Mouse (Mus musculus) lung, postnatal 10 days (tissue): ENCODE measurements around the gene Mfsd7a.
"Not testable (repeated sequence)": the region's sequence is repeated elsewhere in the genome, so short reads cannot be mapped to it uniquely, and the experiment has no call there.

Experiments used
- DNase-seq: peaks from one replicate; pipeline ENCODE4 v3.0.0; 2021

Mfsd7a gene

GRCm38 (mm10) chr5:108448785-108449668, at the start of gene Mfsd7a:
Gene Mfsd7a (minus strand): TSS chr5:108448891.
- DNase-seq, result peak; percentile 90

DNA sequence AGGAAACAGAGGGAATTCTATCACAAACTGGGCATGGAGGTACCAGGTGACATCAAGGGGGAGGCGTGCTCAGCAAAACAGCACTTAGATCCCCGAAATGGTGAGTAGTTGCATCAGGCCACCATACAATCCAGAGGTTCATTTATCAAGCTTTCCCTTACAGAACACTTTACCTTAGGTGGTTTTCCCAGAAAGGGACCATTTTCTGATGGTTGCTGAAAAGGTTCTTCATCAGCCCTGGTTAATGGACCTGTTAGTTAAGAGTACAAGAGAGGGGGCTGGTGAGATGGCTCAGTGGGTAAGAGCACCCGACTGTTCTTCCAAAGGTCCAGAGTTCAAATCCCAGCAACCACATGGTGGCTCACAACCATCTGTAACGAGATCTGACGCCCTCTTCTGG, 37.5 kb upstream of the Mfsd7a start:
- DNase-seq, result not testable (repeated sequence)

GRCm38 (mm10) chr5:108485239-108485638, 36.5 kb upstream of the Mfsd7a start:
- DNase-seq, result peak; percentile 25

DNA sequence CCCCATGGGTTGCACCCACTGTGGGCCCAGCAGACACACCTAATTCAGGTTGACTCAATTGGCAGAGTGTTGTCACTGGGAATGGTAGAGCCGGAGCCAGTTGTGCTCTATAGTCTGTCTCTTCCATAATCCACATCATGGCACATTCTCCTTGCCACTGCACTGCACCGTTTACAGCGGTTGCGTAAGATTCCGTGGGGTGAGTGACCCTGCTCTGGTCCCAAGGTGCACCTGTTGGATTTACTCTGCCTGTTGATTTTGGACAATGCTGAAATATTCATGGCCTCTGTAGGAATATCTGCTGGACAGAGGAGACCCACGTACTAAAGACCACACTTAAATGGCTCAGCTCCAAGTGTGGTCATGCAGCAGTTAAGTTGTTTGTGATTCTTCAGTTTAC, 34.3 kb upstream of the Mfsd7a start:
- DNase-seq, result no peak

- no peak for DNase-seq
Measured at GRCm38 (mm10) chr5:108475977-108476376, 27.3 kb upstream of the Mfsd7a start.

- peak; percentile 14 for DNase-seq
Measured at GRCm38 (mm10) chr5:108473737-108474136, 25.0 kb upstream of the Mfsd7a start.

- no peak for DNase-seq
Measured at GRCm38 (mm10) chr5:108469617-108470016, 20.9 kb upstream of the Mfsd7a start.

DNA sequence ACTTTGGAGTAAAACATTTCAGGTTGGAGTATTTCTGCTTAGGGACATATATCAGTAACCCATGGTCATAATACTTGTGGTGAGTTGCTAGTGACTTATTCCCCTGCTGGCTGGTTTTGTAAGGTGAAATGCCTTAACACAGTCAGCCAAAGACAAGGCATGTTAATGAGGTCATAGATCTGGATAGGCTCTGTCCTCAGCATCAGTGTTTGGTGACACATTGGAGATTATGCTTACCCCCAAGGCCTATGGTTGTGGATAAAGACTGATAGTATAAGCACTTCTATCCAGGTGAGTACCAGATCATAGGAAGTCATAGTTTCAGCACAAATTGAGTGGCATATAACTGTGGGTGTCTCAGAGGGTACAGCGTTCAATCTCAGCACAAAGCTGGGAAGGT, 18.0 kb upstream of the Mfsd7a start:
- DNase-seq, result no peak

DNA sequence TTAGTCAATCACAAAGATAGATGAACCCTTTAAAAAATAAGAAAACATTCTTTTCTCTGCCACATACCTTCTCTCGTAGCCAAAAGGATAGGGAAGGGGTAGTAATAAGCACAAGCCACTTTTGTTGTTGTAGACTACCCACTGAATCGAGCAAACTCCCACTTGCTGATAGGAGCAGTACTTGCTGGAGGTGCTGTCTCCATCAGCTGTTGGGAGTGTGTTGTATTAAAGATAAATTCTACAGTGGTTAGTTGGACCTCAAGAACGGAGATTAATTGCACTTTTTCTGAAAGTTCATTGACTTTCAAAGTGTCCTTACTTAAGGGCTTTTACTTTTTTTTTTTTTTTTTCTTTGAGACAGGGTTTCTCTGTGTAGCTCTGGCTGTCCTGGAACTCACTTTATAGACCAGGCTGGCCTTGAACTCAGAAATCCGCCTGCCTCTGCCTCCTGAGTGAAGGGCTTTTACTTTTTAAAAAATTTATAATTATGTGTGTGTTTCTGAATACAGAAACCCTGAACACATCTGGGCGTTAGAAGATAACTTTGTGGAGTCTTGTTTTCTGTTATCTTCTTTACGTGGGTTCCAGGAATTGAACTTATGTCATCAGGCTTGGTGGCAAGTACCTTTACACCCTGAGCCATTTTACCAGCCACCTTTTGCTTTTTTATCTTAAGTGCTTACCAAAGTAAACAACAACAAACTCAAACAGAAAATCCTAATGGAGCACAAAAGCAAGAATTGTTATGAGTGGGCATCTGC, 16.6 kb upstream of the Mfsd7a start:
- no peak for DNase-seq

GRCm38 (mm10) chr5:108462446-108462845, 13.8 kb upstream of the Mfsd7a start:
- no peak for DNase-seq

- peak; percentile 99 for DNase-seq
Measured at GRCm38 (mm10) chr5:108461082-108462065, 12.7 kb upstream of the Mfsd7a start, which contains the start of gene Pcgf3. Gene Pcgf3 (plus strand): TSS chr5:108461232.

DNA sequence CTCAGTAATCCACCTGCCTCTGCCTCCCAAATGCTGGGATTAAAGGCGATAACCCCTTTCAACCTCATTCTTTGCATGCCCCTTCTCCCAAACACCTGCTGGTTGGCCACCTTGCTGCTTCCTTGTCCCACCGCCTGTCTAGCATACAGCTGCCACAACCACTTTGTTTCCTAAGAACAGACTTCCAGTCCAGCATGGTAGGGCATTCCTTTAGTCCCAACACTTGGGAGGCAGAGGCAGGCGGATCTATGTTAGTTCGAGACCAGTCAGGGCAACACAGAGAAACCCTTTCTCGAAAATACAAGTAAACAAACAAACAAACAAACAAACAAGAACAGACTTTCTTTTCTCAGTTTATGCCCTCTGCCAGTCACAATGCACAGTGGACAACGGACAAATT, 11.8 kb upstream of the Mfsd7a start:
- DNase-seq, result no peak

DNA sequence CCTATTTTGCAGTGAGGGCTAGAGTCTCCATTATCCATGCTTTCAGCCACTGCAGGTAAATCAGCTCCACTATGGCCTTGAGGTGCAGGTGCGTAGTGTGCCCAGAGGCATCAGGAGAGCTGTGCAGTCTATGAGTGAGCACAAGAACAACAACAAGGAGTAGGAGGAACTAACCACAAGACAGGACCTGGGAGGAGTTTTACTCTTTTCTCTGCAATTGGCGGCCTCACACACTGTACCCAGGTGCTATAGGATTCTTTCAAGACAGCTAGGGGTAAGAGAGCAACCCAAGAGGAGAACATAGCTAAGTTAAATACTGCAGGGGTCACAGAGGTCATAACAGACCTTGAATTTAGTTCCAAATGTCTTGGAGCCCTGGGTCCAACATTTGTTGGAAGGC, 10.0 kb upstream of the Mfsd7a start:
- DNase-seq, result no peak

DNA sequence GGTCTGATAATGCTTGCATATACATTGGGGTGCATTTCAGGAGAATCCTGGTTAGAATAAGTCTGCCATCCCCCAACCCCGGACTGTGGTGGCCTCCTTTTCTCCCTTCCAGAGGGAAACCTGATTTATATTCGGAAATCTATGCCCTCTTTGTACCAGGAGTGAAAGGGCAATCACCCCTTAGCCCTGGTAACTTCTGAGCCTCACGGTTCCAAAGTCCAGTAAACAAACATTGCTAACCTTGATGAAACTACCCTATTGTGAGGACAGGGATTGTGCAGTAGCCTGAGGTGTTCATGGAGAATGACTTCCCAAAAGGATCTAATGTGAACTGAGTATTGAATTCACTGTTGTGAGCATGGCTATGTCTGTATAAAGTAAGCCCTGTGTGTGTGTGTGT, 5.4 kb upstream of the Mfsd7a start:
- DNase-seq, result no peak

DNA sequence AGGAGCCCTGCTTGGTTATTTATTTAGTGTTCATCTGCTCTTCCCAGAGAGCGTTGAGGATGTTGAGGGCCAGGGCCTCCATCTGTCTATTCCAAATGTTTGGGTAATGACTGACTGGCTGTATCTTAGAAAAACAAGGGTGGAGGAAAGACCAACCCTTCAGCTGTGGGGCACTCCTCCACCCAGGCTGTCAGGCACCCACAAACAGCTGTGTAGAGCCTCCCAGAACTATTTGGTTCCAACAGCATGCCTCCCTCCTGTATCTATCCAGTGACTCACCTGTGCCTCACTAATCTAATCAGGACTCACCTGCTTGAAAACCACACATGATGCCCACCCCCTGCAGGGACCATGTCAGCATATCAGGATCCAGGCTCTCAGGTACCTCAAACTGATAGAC, 3.7 kb upstream of the Mfsd7a start:
- no peak for DNase-seq

GRCm38 (mm10) chr5:108451611-108452010, 2.9 kb upstream of the Mfsd7a start:
- no peak for DNase-seq

- DNase-seq, result no peak
Measured at GRCm38 (mm10) chr5:108450837-108451540, 2.3 kb upstream of the Mfsd7a start.

DNA sequence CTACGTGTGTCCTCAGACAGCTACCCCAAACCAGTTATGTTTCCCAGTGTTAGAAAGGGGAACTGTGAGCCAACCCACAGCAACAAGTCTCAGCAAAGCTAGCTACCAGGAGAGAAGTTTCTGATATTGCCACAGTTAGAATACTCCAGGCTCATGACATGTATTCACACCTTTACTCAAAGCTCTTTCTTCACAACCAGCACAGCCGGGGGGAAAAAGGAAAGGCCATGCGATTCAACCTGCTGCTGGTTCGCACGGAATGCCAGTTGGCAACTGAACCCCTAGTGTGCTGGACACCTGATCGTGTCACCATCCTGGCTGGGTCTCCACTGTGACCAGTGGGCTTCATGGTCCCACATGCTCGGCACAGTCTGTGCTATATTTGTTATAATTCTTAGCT, 834 bp downstream of the Mfsd7a start:
- no peak for DNase-seq

- peak; percentile 23 for DNase-seq
Measured at GRCm38 (mm10) chr5:108446973-108447372, 1.7 kb downstream of the Mfsd7a start.

DNA sequence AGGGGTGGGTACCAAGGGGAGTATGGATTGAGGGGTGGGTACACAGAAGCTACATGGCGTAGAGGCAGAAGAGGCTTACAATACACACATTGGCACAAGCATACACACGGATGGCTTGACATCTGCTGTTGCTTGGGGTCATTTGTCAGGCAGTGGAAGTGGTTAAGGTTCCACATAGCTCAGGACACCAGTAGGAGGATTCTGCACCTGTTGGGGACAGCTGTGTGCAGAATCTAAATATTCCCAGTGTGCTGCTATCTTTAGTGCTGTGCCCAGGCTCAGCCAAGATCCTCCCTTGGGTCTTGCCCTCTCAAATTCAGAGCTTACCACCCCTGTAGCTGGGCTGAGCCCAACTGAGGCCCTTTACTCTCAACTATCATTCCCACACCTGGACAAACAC, 12.6 kb downstream of the Mfsd7a start:
- no peak for DNase-seq

- DNase-seq, result peak; percentile 95
Measured at GRCm38 (mm10) chr5:108433804-108434587, 14.7 kb downstream of the Mfsd7a start, which contains the start of gene Atp5k. Gene Atp5k (minus strand): TSS chr5:108434448.
